Mouse (Mus musculus) E14TG2a.4 (cell line): ENCODE data around the gene Cobll1.

Experiments used
- CTCF ChIP-seq: conservative IDR thresholded peaks from 2 replicates; pipeline ENCODE4 v1.5.1; 2014; ENCODE audit warnings: low read length
- NANOG ChIP-seq: IDR thresholded peaks from 2 replicates; pipeline ENCODE4 v1.6.1; 2014; ENCODE audit warnings: borderline replicate concordance, low read length, mixed read lengths
- POU5F1 ChIP-seq: IDR thresholded peaks from 2 replicates; pipeline ENCODE4 v1.6.1; 2014; ENCODE audit warnings: low read length, borderline replicate concordance

- TF ChIP-seq CTCF (no peak), NANOG (no peak), POU5F1 (no peak)
Measured at GRCm38 (mm10) chr2:65218318-65218717, 20.9 kb downstream of the Cobll1 start.
